Mouse (Mus musculus): ENCODE results near the gene Il15ra.

DNA sequence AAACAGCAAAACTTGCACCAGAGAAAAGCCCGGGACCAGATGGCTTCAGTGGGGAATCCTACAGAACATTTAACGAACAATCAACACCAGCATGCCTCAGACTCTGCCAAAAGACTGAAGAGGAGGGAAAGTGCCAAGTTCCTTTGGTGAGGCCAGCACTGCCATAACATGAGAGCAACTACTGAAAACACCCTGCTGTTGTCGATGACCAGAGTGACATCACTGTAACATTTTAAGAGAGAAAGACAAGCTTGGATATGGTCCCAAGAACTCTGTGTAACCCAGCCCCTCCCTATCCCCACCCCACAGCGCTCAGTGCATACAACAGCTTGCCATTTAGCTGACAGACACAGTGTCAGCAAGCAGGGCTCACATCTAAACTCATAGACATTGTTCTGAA, 60.6 kb downstream of the Il15ra start:
- TF ChIP-seq CTCF (IDR thresholded peaks at IDR 0.05; ENCODE audit: low read depth) (no peak), EP300 (optimal IDR thresholded peaks at IDR 0.05) (no peak)
